29 mouse cellular contexts compared by ENCODE assay signal in the genomic region with DNA sequence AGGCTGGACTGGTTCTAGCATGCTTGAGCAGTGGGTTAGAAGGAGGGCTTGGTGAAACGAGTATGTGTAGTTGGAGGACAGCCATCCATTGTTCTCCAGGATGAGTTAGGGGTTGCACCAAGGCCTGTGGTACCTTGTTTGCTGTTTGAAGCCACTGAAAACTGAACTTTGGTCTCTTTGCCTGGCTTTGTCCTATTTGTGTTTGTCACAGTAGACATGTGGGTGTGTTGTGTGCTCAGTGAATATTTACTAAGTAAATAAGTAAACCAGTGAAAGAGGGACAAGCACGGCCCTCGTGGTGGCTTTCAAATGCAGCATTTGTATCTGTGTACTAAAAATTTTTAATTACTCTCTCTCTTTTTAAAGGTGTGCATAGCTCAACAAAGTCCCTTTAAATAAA.
A peak's percentile ranks its signal among the peaks of the same experiment; 100 is the strongest.
DNase-seq lines count a peak whose midpoint lies in the region; ATAC-seq lines count a peak whose summit lies in the region.
"Had no signal": no experiment of that assay in that cellular context is flagged by ENCODE, and none has a peak within 500 bp of the region (broad histone marks: within the 10 kb centered on the region; RNA-seq: fewer than 3 reads in every experiment).

No protein-coding gene starts in this region.

- no peaks in the 10 kb centered on the region for H3K27me3 ChIP-seq in limb, embryonic 13.5 days
- no peaks in the 10 kb centered on the region for H3K27me3 ChIP-seq in limb, embryonic 10.5 days (ENCODE audit: low read depth, poor library complexity, severe bottlenecking)
- no peaks in the 10 kb centered on the region for H3K27me3 ChIP-seq in liver, embryonic 13.5 days
- H3K27me3 ChIP-seq: embryonic facial prominence, embryonic 13.5 days; forebrain, embryonic 13.5 days; hindbrain, embryonic 12.5 days; limb, embryonic 12.5 days; Patski; stomach, embryonic 15.5 days had no signal

- no peak overlapping the region for H3K4me2 ChIP-seq in limb, embryonic 13.5 days (replicated peaks)
- H3K4me2 ChIP-seq in liver, embryonic 13.5 days: no peak overlapping the region
- H3K4me2 ChIP-seq: embryonic facial prominence, embryonic 13.5 days; forebrain, embryonic 13.5 days; heart, embryonic 12.5 days; hindbrain, embryonic 12.5 days; limb, embryonic 12.5 days; stomach, embryonic 15.5 days had no signal

- H3K9ac ChIP-seq in limb, embryonic 13.5 days: no peak overlapping the region
- H3K9ac ChIP-seq in liver, embryonic 13.5 days: no peak overlapping the region
- H3K9ac ChIP-seq: embryonic facial prominence, embryonic 13.5 days; forebrain, embryonic 13.5 days; heart, embryonic 12.5 days; hindbrain, embryonic 12.5 days; limb, embryonic 12.5 days; stomach, embryonic 15.5 days had no signal

- no peak overlapping the region for H3K27ac ChIP-seq in limb, embryonic 13.5 days
- no peak overlapping the region for H3K27ac ChIP-seq in limb, embryonic 10.5 days
- peak overlapping the region; percentile 53; the same call in 1 of the 2 replicates for H3K27ac ChIP-seq in liver, embryonic 13.5 days
- H3K27ac ChIP-seq: embryonic facial prominence, embryonic 13.5 days; forebrain, embryonic 13.5 days; hindbrain, embryonic 12.5 days; layer of hippocampus, adult 2 months; limb, embryonic 12.5 days; macrophage; midbrain, embryonic 10.5 days; stomach, embryonic 15.5 days had no signal

- WGBS in limb, embryonic 13.5 days: 46% methylated on average over 3 of the region's 3 CpGs
- 70% methylated on average over 3 of the region's 3 CpGs for WGBS in limb, embryonic 10.5 days
- 37% methylated on average over 3 of the region's 3 CpGs for WGBS in liver, embryonic 13.5 days (ENCODE audit: insufficient replicate concordance)

- H3K36me3 ChIP-seq in limb, embryonic 13.5 days: no peaks in the 10 kb centered on the region
- H3K36me3 ChIP-seq in limb, embryonic 10.5 days: no peaks in the 10 kb centered on the region
- H3K36me3 ChIP-seq in liver, embryonic 13.5 days: no peaks in the 10 kb centered on the region
- H3K36me3 ChIP-seq: embryonic facial prominence, embryonic 13.5 days; heart, embryonic 12.5 days; hindbrain, embryonic 12.5 days; limb, embryonic 12.5 days; midbrain, embryonic 10.5 days; stomach, embryonic 15.5 days had no signal

- peak; percentile 52; the same call in 1 of the 2 replicates for ATAC-seq in limb, embryonic 13.5 days (ENCODE audit: low FRiP score, low read depth)
- peak; percentile 62 for ATAC-seq in liver, embryonic 13.5 days (ENCODE audit: low read depth)
- ATAC-seq: forebrain, embryonic 13.5 days; intestine, postnatal 0 days; Patski had no signal

- H3K9me3 ChIP-seq in limb, embryonic 13.5 days: no peaks in the 10 kb centered on the region
- no peaks in the 10 kb centered on the region for H3K9me3 ChIP-seq in limb, embryonic 10.5 days (replicated peaks)
- H3K9me3 ChIP-seq in liver, embryonic 13.5 days (replicated peaks): no peaks in the 10 kb centered on the region
- H3K9me3 ChIP-seq: embryonic facial prominence, embryonic 13.5 days; forebrain, embryonic 13.5 days; heart, embryonic 12.5 days; hindbrain, embryonic 12.5 days; limb, embryonic 12.5 days; midbrain, embryonic 10.5 days; stomach, embryonic 15.5 days had no signal

- no peak for DNase-seq in limb, embryonic 10.5 days (ENCODE audit: low spot score)
- peak; percentile 4 for DNase-seq in kidney, postnatal 10 days
- DNase-seq in liver, embryonic 13.5 days: no peak
- DNase-seq in yolk sac, embryonic 10.5 days (ENCODE audit: low spot score): peak; percentile 43
- DNase-seq in retina, embryonic 14.5 days (ENCODE audit: low spot score): no peak
- no peak for DNase-seq in Muller cell, postnatal 12 days (ENCODE audit: inconsistent ontology term)
- no peak for DNase-seq in c-Kit-positive CD71-positive TER-119-positive erythroid progenitor cells, embryonic 14.5 days (ENCODE audit: low spot score)
- DNase-seq: adrenal gland, adult 2 months; cerebellum, adult 18-20 months; cerebellum, postnatal 14 days; embryo, embryonic 11 days; gastrocnemius, postnatal 10 days; heart, postnatal 10 days; right cerebral cortex, postnatal 4 days; thymus, adult 18-20 months; thymus, postnatal 36 days had no signal

- no peak overlapping the region for H3K4me3 ChIP-seq in limb, embryonic 13.5 days
- H3K4me3 ChIP-seq in limb, embryonic 10.5 days: no peak overlapping the region
- H3K4me3 ChIP-seq in liver, embryonic 13.5 days (replicated peaks): no peak overlapping the region
- H3K4me3 ChIP-seq: embryonic facial prominence, embryonic 13.5 days; erythroblast, embryonic 14.5 days; forebrain, embryonic 13.5 days; heart, embryonic 12.5 days; hindbrain, embryonic 12.5 days; layer of hippocampus, adult 2 months; limb, embryonic 12.5 days; midbrain, embryonic 10.5 days; stomach, embryonic 15.5 days had no signal

- 0 out of 2 replicates have a peak, but pooled peaks cover 5% of the 10 kb centered on the region for H3K4me1 ChIP-seq in limb, embryonic 13.5 days
- H3K4me1 ChIP-seq in limb, embryonic 10.5 days: no peaks in the 10 kb centered on the region
- H3K4me1 ChIP-seq in liver, embryonic 13.5 days (replicated peaks): no peaks in the 10 kb centered on the region
- H3K4me1 ChIP-seq: embryonic facial prominence, embryonic 13.5 days; forebrain, embryonic 13.5 days; heart, embryonic 12.5 days; hindbrain, embryonic 12.5 days; limb, embryonic 12.5 days; midbrain, embryonic 10.5 days; stomach, embryonic 15.5 days had no signal

Comparison
In these comparisons a context has a peak if more than half of its experiments do, and no peak if none do; other contexts are left out.
1. DNase-seq: peak in kidney, postnatal 10 days (single experiment) and yolk sac, embryonic 10.5 days (single experiment); none in limb, embryonic 10.5 days (single experiment), liver, embryonic 13.5 days (single experiment), retina, embryonic 14.5 days (single experiment), Muller cell, postnatal 12 days (single experiment) and c-Kit-positive CD71-positive TER-119-positive erythroid progenitor cells, embryonic 14.5 days (single experiment).